Mouse (Mus musculus): ENCODE measurements around the gene Scnn1a. TPM values are rescaled to one million over a fixed set of nuclear protein-coding genes. Genes with fewer than 3 reads are reported as not detected.
"Not testable (repeated sequence)": the region's sequence is repeated elsewhere in the genome, so short reads cannot be mapped to it uniquely, and the experiment has no call there.

Gene Scnn1a
- total RNA-seq, 1 experiment, result 0.31 TPM

DNA sequence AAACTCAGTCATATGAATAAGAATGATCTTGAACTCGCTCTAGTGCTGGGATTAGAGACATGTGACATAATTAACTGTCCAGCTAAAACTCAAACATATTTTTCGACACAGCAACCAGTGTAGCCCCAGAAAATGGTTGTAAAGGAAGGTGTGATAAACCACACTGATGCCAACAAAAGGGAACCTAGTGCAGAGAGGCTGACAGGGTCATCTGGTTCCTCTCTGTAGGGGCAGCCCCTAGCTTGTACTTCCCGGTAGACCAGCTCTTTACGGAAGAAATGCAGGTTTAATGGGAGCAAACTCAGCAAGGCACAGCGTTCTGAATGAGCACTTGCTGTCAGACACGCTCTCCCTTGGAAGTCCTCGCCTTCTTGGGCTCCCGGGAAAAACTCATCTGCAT is 40.7 kb upstream of the Scnn1a start:
- Histone ChIP-seq H3K9ac (ENCODE audit: insufficient read depth, low read depth, low read length, poor library complexity, severe bottlenecking) (no peak overlapping the region), H3K27ac (ENCODE audit: insufficient read depth, low read depth, low read length, poor library complexity, severe bottlenecking) (no peak overlapping the region), H3K36me3 (ENCODE audit: control insufficient read depth, insufficient read depth, low read length, poor library complexity, severe bottlenecking) (peaks cover 6% of the 10 kb centered on the region; the same call in 1 of the 2 replicates), H3K9me3 (ENCODE audit: control insufficient read depth, insufficient read depth, low read depth, low read length) (no peaks in the 10 kb centered on the region), H3K4me3 (ENCODE audit: insufficient read depth in 1 of 2, low read depth in 1 of 2, low read length in 2 of 2, poor library complexity in 1 of 2, severe bottlenecking in 1 of 2) (no peak overlapping the region), H3K4me1 (ENCODE audit: control insufficient read depth in 2 of 2, insufficient read depth in 2 of 2, low read length in 2 of 2, poor library complexity in 1 of 2) (no peaks in the 10 kb centered on the region)
- no peak for DNase-seq (ENCODE audit: low read depth, low spot score)
- in situ Hi-C loops (cut with MboI; ENCODE audit: low sequenced_read_pairs in 2 of 2, unreplicated experiment in 2 of 2), result no loop called here
- TF ChIP-seq ZNF384 (IDR thresholded peaks at IDR 0.05; ENCODE audit: low read depth, low read length), result no peak
- no peak for TF ChIP-seq ZC3H11A (IDR thresholded peaks at IDR 0.05; ENCODE audit: borderline replicate concordance, low read depth, low read length)
- no peak for TF ChIP-seq MAFK (IDR thresholded peaks at IDR 0.05; ENCODE audit: insufficient read depth, low read depth, low read length)
- TF ChIP-seq HCFC1 (IDR thresholded peaks at IDR 0.05; ENCODE audit: borderline replicate concordance, insufficient read depth, low read length), result no peak
- no peak for TF ChIP-seq CHD2 (IDR thresholded peaks at IDR 0.05; ENCODE audit: low read depth, low read length)

DNA sequence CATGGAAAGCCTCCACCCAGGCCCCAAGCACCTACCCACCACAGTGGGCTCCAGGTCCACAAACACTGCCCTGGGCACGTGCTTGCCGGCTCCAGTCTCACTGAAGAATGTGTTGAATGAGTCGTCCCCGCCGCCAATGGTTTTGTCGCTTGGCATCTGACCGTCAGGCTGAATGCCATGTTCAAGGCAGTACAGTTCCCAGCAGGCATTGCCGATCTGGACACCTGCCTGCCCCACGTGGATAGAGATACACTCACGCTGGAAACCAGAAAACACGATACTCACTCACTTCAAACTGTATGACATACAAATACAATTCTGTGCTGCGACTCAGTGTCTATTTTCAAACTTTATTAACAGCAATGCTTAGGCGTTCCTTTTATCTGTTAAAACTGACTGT is 37.7 kb upstream of the Scnn1a start:
- H3K4me1 ChIP-seq (ENCODE audit: control insufficient read depth in 2 of 2, insufficient read depth in 2 of 2, low read length in 2 of 2, poor library complexity in 1 of 2); in situ Hi-C loops (cut with MboI; ENCODE audit: low sequenced_read_pairs in 2 of 2, unreplicated experiment in 2 of 2); H3K4me3 ChIP-seq (ENCODE audit: insufficient read depth in 1 of 2, low read depth in 1 of 2, low read length in 2 of 2, poor library complexity in 1 of 2, severe bottlenecking in 1 of 2); H3K27ac ChIP-seq (ENCODE audit: insufficient read depth, low read depth, low read length, poor library complexity, severe bottlenecking); H3K9me3 ChIP-seq (ENCODE audit: control insufficient read depth, insufficient read depth, low read depth, low read length); DNase-seq (ENCODE audit: low read depth, low spot score); H3K36me3 ChIP-seq (ENCODE audit: control insufficient read depth, insufficient read depth, low read length, poor library complexity, severe bottlenecking); H3K9ac ChIP-seq (ENCODE audit: insufficient read depth, low read depth, low read length, poor library complexity, severe bottlenecking): not testable (repeated sequence)

DNA sequence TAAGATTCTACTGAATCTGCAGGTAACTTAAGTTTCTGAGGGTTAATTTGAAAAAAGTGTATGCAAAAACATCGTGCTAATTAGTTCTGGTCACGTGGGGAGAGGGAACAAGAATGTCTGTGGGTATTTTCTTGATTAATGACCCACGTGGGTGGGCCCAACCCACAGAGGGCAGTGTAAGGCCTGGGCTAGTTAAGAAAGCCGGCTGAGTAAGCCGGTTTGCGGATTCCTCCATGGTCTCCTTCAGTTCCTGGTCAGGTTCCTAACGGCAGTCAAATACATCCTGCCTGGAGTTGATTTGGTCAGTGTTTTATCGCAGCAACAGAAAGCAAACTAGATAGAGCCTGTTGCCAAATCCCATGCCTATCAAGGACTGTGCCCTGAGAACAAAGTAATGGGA is 36.2 kb upstream of the Scnn1a start:
- no peak for DNase-seq (ENCODE audit: low read depth, low spot score)
- no peak overlapping the region for H3K4me3 ChIP-seq (ENCODE audit: insufficient read depth in 1 of 2, low read depth in 1 of 2, low read length in 2 of 2, poor library complexity in 1 of 2, severe bottlenecking in 1 of 2)
- no peak overlapping the region for H3K27ac ChIP-seq (ENCODE audit: insufficient read depth, low read depth, low read length, poor library complexity, severe bottlenecking)
- H3K4me1 ChIP-seq (ENCODE audit: control insufficient read depth in 2 of 2, insufficient read depth in 2 of 2, low read length in 2 of 2, poor library complexity in 1 of 2), result no peaks in the 10 kb centered on the region
- TF ChIP-seq HCFC1 (IDR thresholded peaks at IDR 0.05; ENCODE audit: borderline replicate concordance, insufficient read depth, low read length) (no peak), CHD2 (IDR thresholded peaks at IDR 0.05; ENCODE audit: low read depth, low read length) (no peak), ZNF384 (IDR thresholded peaks at IDR 0.05; ENCODE audit: low read depth, low read length) (no peak), MAFK (IDR thresholded peaks at IDR 0.05; ENCODE audit: insufficient read depth, low read depth, low read length) (no peak), ZC3H11A (IDR thresholded peaks at IDR 0.05; ENCODE audit: borderline replicate concordance, low read depth, low read length) (no peak)
- H3K36me3 ChIP-seq (ENCODE audit: control insufficient read depth, insufficient read depth, low read length, poor library complexity, severe bottlenecking), result peaks cover 6% of the 10 kb centered on the region; the same call in 1 of the 2 replicates
- H3K9ac ChIP-seq (ENCODE audit: insufficient read depth, low read depth, low read length, poor library complexity, severe bottlenecking), result no peak overlapping the region
- in situ Hi-C loops (cut with MboI; ENCODE audit: low sequenced_read_pairs in 2 of 2, unreplicated experiment in 2 of 2), result no loop called here
- H3K9me3 ChIP-seq (ENCODE audit: control insufficient read depth, insufficient read depth, low read depth, low read length), result no peaks in the 10 kb centered on the region

DNA sequence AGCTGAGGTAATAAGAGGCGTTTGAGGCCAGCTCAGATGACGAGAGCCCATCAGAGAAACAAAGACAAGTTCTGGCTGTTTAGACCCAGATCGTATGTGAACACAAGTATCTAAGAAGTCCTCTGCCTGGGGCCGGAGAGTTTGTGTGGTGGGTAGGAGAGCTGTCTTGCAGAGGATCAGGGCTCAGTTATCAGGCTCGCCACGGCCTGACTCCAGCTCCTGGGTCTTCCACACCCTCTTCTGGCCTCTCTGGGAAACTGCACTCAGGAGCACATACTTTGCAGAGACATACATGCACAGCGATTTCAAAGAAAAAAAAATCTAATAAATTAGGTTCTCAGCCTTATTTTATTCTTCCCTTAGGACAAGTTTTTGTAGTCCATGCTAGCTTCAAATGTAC is 35.7 kb upstream of the Scnn1a start:
- in situ Hi-C loops (cut with MboI; ENCODE audit: low sequenced_read_pairs in 2 of 2, unreplicated experiment in 2 of 2), result no loop called here
- no peak for DNase-seq (ENCODE audit: low read depth, low spot score)
- no peak overlapping the region for H3K4me3 ChIP-seq (ENCODE audit: insufficient read depth in 1 of 2, low read depth in 1 of 2, low read length in 2 of 2, poor library complexity in 1 of 2, severe bottlenecking in 1 of 2)
- no peaks in the 10 kb centered on the region for H3K9me3 ChIP-seq (ENCODE audit: control insufficient read depth, insufficient read depth, low read depth, low read length)
- peaks cover 6% of the 10 kb centered on the region; the same call in 1 of the 2 replicates for H3K36me3 ChIP-seq (ENCODE audit: control insufficient read depth, insufficient read depth, low read length, poor library complexity, severe bottlenecking)
- H3K27ac ChIP-seq (ENCODE audit: insufficient read depth, low read depth, low read length, poor library complexity, severe bottlenecking), result no peak overlapping the region
- TF ChIP-seq MAFK (IDR thresholded peaks at IDR 0.05; ENCODE audit: insufficient read depth, low read depth, low read length) (no peak), ZC3H11A (IDR thresholded peaks at IDR 0.05; ENCODE audit: borderline replicate concordance, low read depth, low read length) (peak; percentile 18; the same call in 1 of the 2 replicates)
- no peak overlapping the region for H3K9ac ChIP-seq (ENCODE audit: insufficient read depth, low read depth, low read length, poor library complexity, severe bottlenecking)
- no peaks in the 10 kb centered on the region for H3K4me1 ChIP-seq (ENCODE audit: control insufficient read depth in 2 of 2, insufficient read depth in 2 of 2, low read length in 2 of 2, poor library complexity in 1 of 2)

DNA sequence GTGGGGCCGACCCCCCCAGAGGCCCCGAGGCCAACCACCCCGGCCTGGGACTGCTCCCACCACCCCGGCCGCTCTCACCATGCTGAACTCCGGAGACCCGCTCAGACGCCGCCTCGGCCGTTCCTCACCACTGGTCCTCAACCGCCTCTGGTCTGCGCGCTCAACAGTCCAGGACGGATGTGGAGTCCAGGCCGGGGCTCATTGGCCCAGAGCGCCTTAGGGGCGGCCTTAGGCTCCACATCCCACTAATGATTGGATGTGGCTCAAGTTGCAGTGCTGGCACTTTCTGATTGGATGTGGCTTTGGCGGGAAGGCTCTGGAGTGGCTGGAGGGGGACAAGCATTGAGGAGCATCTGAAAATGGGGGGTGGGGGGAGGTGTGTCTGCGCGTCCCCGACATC is 34.6 kb upstream of the Scnn1a start, which contains the start of gene Tuba3a:
Gene Tuba3a (minus strand): TSS at position 153 of the 400 bp plus-strand sequence.
- in situ Hi-C loops (cut with MboI; ENCODE audit: low sequenced_read_pairs in 2 of 2, unreplicated experiment in 2 of 2), result no loop called here
- peak within 1 kb of the TSS; percentile 27; the same call in 1 of the 2 replicates for H3K9ac ChIP-seq (ENCODE audit: insufficient read depth, low read depth, low read length, poor library complexity, severe bottlenecking)

More for the DNA sequence above, 34.6 kb upstream of the Scnn1a start, which contains the start of gene Tuba3a:
- Histone ChIP-seq H3K4me3 (ENCODE audit: insufficient read depth in 1 of 2, low read depth in 1 of 2, low read length in 2 of 2, poor library complexity in 1 of 2, severe bottlenecking in 1 of 2) (peak within 1 kb of the TSS; percentile 40 to 54), H3K9me3 (ENCODE audit: control insufficient read depth, insufficient read depth, low read depth, low read length) (no peaks in the 10 kb centered on the region), H3K4me1 (ENCODE audit: control insufficient read depth in 2 of 2, insufficient read depth in 2 of 2, low read length in 2 of 2, poor library complexity in 1 of 2) (no peaks in the 10 kb centered on the region), H3K36me3 (ENCODE audit: control insufficient read depth, insufficient read depth, low read length, poor library complexity, severe bottlenecking) (peaks cover 4% of the 10 kb centered on the region; the same call in 1 of the 2 replicates), H3K27ac (ENCODE audit: insufficient read depth, low read depth, low read length, poor library complexity, severe bottlenecking) (no peak within 1 kb of the TSS)
- TF ChIP-seq ZNF384 (IDR thresholded peaks at IDR 0.05; ENCODE audit: low read depth, low read length), result no peak
- peak; percentile 84 for TF ChIP-seq CHD2 (IDR thresholded peaks at IDR 0.05; ENCODE audit: low read depth, low read length)
- no peak for TF ChIP-seq HCFC1 (IDR thresholded peaks at IDR 0.05; ENCODE audit: borderline replicate concordance, insufficient read depth, low read length)
- peak; percentile 49; the same call in 1 of the 2 replicates for TF ChIP-seq MAFK (IDR thresholded peaks at IDR 0.05; ENCODE audit: insufficient read depth, low read depth, low read length)
- no peak for TF ChIP-seq ZC3H11A (IDR thresholded peaks at IDR 0.05; ENCODE audit: borderline replicate concordance, low read depth, low read length)
- no peak for DNase-seq (ENCODE audit: low read depth, low spot score)
